Mouse (Mus musculus) thymus, postnatal 10 days (tissue): Measurements from ENCODE around the gene Pappa2.

Experiments
- DNase-seq, 2 experiments: peaks; one replicate each; pipeline ENCODE4 v3.0.0; 2021; ENCODE audit warnings: low spot score in 2 of 2

Pappa2 gene

GRCm38 (mm10) chr1:158980390-158980789, at the start of gene Pappa2:
Pappa2 (minus strand) TSS chr1:158980490.
- no peak for DNase-seq

DNA sequence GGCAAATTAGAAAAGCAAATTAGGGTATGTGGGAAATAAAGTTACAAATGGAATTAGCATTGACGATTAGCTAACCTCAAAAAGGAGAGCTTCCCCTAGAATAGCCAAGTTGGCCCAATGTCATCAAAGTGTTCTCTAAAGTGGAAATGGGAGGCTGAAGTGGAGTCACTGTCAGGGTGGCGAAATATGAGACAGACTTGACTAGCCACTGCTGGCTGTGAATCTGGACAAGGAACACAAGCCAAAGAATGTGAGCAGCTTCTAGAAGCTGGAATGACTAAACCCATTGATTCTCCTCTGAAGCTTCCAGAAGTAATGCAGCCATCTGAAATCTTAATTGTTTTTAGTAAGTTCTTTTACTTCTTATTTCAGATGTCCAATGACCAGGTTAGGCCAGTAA, 48.8 kb upstream of the Pappa2 start:
- DNase-seq = no peak

DNA sequence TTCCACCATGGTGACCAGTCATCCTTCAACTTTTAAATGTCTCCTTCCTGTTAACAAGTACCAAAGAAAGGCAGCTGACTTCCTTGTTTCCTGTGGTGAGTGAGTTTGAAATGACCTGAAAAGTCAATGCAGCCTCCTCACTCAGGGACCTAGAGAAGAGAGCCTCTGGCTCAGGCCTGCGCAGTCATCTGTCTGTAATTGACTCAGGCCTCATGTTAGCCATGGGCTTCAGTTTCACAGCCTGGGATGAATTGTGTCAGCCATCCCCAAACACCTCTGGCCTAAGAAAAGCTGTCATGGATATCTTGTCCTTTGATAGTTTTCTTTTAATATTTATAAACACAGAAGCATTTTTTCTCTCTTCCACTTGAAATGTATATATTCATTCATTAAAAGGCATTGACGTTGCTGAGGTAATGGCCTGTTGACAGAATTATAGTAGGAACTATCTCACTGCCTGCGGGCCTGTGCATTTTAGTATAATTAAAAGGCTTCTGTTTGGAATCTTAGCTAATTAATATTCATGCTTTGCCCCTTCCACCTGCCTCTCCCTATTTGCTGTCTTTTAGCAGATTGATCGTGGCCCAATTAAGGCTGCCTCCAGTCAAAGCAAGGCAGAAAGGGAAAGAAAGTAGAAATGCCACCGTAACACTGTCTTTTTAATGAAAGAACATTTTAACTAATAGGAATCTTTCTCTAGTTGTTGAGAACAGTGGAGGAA, 34.8 kb upstream of the Pappa2 start:
- DNase-seq = no peak

- DNase-seq = no peak
Measured at GRCm38 (mm10) chr1:158987042-158987441, 6.8 kb upstream of the Pappa2 start.

- DNase-seq = no peak
Measured at GRCm38 (mm10) chr1:158962340-158962739, 17.9 kb downstream of the Pappa2 start.

DNA sequence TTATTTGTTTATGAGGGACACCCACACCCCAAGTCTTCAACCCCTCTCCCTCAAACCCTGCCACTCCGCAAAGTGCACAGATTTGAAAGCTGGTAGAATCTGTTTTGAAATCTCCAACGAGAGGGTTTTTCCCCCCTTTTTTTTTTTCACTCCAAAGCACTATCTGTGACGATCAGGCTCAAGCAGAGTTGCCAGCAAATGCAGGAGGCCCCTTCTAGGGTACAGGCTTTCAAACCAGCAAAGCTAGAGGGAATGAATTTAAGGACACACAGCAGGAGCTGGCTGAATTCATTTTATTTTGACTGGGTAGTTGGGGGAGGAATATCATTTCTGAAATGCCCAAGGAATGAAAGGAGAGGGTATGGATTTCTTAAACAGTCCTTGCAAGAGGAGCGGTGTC, 19.3 kb downstream of the Pappa2 start:
- DNase-seq = no peak

DNA sequence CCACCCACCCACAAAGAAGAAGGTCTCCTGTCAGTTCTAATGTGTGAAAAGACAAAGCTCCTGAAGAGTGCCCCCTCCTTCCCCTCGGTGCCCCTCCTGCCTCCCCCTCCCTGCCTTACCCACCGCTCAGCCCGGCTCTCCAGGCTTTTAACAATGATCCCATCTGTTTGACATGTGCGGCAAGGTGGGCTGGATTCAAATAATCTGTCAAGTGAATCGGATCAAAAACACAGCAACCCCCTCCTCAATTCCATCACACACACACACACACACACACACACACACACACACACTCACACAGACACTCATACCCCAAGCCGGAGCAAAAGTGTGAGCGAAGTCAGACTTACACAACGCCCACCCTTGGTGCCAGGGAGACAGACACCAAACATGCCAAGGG, 19.7 kb downstream of the Pappa2 start:
- DNase-seq = no peak

- DNase-seq = no peak
Measured at GRCm38 (mm10) chr1:158956361-158956760, 23.9 kb downstream of the Pappa2 start.

- DNase-seq = no peak
Measured at GRCm38 (mm10) chr1:158954785-158955184, 25.5 kb downstream of the Pappa2 start.

DNA sequence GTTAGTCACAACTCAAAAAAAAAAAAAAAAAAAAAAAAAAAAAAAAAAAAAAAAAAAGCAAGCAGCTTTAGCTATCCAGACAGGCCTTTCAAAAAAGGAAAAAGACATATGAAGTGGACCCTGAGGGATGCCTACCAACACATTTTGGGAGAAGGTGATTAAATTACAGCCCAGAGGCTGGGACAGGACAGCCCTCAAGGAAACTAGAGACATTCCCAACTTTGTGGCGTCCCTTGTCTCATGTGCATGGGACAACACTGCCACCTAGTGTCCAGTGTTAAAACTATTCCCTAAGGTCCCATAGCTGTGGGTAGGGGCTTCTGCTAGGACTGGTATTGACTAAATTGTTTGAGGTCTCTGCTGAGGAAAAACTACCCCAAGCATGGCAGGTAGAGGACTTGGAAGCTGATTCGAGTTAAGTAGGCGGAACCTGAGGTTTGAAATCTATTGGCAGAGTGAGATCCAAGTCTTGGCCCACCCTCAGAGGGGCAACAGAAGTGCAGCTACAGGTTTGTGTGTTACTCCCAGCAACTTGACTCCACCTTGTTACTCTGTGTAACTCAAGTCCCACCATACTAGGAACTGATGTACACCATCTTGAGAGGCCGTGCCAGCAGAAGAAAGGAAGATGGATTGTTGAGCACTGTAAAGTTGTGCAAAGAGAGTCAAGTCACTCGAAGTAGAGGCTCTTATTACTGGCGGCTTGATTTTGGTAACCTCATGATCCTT, 26.6 kb downstream of the Pappa2 start:
- peak in 1 of 2 experiments; percentile 28 for DNase-seq

DNA sequence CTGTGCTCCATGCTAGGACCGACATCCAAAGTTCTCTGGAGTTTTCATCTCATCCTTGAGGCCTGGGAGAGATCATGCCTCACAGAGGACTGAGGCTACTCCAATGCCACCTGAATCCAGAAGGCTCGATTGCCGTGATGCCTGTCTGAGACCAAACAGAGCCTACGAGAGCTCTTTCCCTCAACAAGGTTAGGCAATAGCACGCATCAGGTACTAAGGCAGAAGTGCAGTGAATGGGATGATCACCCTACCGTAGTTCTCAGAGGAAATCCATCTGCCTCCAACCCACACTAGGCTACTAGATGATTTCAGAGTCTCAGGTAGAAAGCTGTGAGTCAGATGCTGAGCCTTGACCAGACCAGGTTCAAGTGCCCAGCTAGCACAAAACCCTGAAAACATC, 31.2 kb downstream of the Pappa2 start:
- DNase-seq = no peak

DNA sequence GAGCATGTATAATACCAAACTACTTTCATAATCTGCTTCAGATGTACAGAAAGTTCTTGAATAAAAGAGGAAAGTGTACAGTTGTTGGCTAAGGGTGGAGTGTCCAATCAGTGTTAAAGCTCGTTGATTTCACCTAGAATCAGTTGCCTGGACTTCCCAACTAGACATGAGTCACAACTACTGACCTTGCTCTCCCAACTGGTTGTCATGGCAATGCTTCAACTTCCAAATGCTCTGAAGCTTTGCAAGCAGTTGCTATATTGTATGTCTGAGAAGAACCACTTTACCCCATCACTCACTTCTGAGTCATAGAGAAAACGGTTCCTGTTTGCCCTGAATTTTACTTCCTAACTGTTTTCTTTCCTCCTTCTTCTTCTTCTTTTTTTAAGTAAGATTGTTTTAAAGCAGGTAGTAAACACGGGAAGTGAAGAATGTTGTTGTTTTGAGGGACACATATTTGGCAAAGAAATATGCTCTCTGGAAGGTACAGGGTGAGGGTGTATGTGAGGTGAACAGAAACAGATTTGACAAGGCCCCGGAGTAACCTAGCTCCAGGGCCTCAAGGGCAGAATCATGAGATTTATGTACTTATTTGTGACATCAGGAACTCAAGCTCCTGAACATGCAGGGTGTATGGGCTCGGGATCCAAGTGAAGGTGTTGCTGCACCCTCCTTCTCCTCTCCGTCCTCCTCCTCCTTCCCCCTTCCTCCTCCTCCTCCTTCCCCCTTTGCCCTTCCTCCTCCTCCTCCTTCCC, 32.1 kb downstream of the Pappa2 start:
- no peak for DNase-seq

GRCm38 (mm10) chr1:158944936-158945335, 35.4 kb downstream of the Pappa2 start:
- DNase-seq = no peak

GRCm38 (mm10) chr1:158942864-158943263, 37.4 kb downstream of the Pappa2 start:
- DNase-seq = no peak

- no peak for DNase-seq
Measured at GRCm38 (mm10) chr1:158940966-158941365, 39.3 kb downstream of the Pappa2 start.

- no peak for DNase-seq
Measured at GRCm38 (mm10) chr1:158934447-158934846, 45.8 kb downstream of the Pappa2 start.

- no peak for DNase-seq
Measured at GRCm38 (mm10) chr1:158931202-158931827, 49.0 kb downstream of the Pappa2 start.

DNA sequence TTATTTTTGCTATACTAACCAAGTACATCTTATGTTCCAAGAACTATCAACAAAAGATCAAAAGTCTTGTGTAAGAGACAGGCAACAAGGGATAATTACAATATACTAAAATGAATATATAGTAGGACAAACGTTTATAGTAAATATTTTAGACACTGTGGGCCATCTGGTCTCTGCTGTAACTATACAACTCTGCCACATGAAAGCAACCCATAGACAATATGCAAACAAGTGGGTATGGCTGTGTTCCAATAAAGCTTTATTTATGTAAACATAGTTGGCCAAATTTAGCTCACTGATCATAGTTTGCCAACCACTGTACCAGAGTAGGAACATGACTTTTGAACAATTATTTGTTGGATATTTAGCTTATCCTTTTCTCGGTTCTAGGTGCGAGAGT, 50.9 kb downstream of the Pappa2 start:
- DNase-seq = no peak

GRCm38 (mm10) chr1:158920451-158920850, 59.8 kb downstream of the Pappa2 start:
- DNase-seq = no peak

GRCm38 (mm10) chr1:158918890-158919289, 61.4 kb downstream of the Pappa2 start:
- no peak for DNase-seq

DNA sequence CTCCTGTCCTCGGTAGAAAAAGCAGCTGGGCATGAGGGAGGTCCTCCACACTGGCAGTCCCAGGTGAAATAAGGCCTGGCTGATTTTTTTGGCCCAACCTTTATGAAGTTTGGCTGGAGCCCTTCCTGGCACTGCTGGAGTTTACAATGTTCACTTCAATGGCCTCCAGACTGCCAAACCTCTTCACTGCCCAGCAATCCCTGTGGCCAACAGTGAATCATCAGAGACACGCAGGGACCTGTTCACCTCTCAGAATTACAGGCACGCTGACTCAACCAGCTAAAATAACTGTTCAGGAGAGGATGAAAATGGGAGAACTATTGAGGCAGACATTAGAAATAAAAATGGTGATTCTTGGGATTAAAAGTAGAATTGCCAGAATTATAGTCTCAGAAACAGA, 63.2 kb downstream of the Pappa2 start:
- DNase-seq = no peak

GRCm38 (mm10) chr1:158915592-158915991, 64.7 kb downstream of the Pappa2 start:
- no peak for DNase-seq
